Mouse (Mus musculus): ENCODE measurements at regions not wholly inside any gene's neighbourhood (a gene's known extent, or its start where the extent isn't known, plus 50 kb on each side); places are given as distances from the start of the nearest gene placed in this dataset.

DNA sequence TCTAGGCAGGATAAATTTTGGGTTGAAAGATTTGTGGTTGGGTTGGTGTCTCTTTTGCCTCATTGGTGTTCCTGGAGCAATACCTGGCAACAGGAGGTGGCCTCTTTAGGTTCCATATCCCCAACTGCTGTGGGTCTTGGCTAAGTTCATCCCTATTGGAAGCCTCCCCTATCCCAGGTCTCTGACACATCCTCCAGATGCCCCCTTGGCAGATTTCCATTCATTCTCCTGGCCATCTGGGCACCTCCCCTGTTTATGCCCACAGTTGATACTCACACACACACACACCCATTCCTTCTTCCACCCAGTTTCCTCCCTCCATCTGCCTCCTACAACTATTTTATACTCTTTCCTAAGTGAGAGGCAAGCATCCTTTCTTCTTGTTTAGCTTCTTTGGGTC, 984.9 kb upstream of the Gm12353 start:
- no peaks in the 10 kb centered on the region for H3K36me3 ChIP-seq (ENCODE audit: control insufficient read depth, insufficient read depth, low read length)
- DNase-seq (ENCODE audit: low spot score, missing footprints), result no peak
- no peak overlapping the region for H3K27ac ChIP-seq (ENCODE audit: low read depth, low read length)
- ATAC-seq (ENCODE audit: low FRiP score), result no peak
- no peaks in the 10 kb centered on the region for H3K4me1 ChIP-seq (ENCODE audit: control insufficient read depth, insufficient read depth, low read length)
- no peak overlapping the region for H3K9ac ChIP-seq (ENCODE audit: low read length)
- H3K9me3 ChIP-seq (ENCODE audit: control insufficient read depth, low read length), result no peaks in the 10 kb centered on the region
- H3K4me3 ChIP-seq (ENCODE audit: low read depth, low read length), result no peak overlapping the region
- H3K4me2 ChIP-seq, result no peak overlapping the region
- no peaks in the 10 kb centered on the region for H3K27me3 ChIP-seq (ENCODE audit: control insufficient read depth, insufficient read depth, low read length)

DNA sequence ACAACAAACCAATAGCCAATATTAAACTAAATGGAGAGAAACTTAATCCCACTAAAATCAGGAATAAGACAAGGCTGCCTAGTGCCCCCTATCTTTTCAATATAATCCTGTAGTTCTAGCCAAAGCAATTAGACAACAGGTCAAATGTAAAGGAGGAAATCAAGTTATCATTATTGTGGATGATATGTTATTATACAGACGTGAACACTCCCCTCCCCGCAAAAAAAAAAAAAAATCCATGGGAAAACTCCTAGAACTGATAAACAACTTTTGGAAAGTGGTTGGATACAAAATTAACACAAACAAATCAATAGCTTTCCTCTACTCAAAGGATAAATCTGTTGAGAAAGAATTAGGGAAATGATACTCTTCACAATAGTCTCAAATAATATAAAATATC, 966.2 kb upstream of the Gm12353 start:
- H3K27ac ChIP-seq (ENCODE audit: low read depth, low read length), result no peak overlapping the region
- H3K4me3 ChIP-seq (ENCODE audit: low read depth, low read length), result no peak overlapping the region
- DNase-seq (ENCODE audit: low spot score, missing footprints) (no peak), ATAC-seq (ENCODE audit: low FRiP score) (no peak)
- no peaks in the 10 kb centered on the region for H3K27me3 ChIP-seq (ENCODE audit: control insufficient read depth, insufficient read depth, low read length)
- no peaks in the 10 kb centered on the region for H3K4me1 ChIP-seq (ENCODE audit: control insufficient read depth, insufficient read depth, low read length)
- WGBS, result 93% methylated on average over 2 of the region's 2 CpGs
- H3K9me3 ChIP-seq (ENCODE audit: control insufficient read depth, low read length), result no peaks in the 10 kb centered on the region
- no peak overlapping the region for H3K9ac ChIP-seq (ENCODE audit: low read length)
- H3K4me2 ChIP-seq, result no peak overlapping the region
- no peaks in the 10 kb centered on the region for H3K36me3 ChIP-seq (ENCODE audit: control insufficient read depth, insufficient read depth, low read length)

DNA sequence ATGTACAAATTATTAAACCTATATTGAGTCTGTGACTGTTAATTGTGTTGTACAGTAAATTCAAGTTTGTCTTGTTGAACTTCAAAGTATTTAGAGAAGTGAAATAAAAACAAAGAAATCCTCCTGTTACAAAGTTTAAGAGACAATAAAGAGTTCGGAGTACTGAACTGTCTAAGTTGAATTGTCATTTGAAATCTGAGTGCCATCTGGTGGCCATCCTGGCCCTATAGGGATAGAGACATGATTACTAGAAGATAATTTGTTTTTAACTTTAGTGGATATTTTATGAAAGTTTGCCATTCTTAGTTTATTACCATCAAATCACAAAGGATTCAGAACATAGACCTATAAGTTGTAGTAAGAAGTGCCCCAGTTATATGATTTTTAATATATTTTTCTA, 956.1 kb upstream of the Gm12353 start:
- no peaks in the 10 kb centered on the region for H3K36me3 ChIP-seq (ENCODE audit: control insufficient read depth, insufficient read depth, low read length)
- ATAC-seq (ENCODE audit: low FRiP score) (no peak), DNase-seq (ENCODE audit: low spot score, missing footprints) (no peak)
- no peaks in the 10 kb centered on the region for H3K4me1 ChIP-seq (ENCODE audit: control insufficient read depth, insufficient read depth, low read length)
- H3K27me3 ChIP-seq (ENCODE audit: control insufficient read depth, insufficient read depth, low read length), result no peaks in the 10 kb centered on the region
- no peak overlapping the region for H3K4me2 ChIP-seq
- H3K27ac ChIP-seq (ENCODE audit: low read depth, low read length), result no peak overlapping the region
- no peaks in the 10 kb centered on the region for H3K9me3 ChIP-seq (ENCODE audit: control insufficient read depth, low read length)
- H3K4me3 ChIP-seq (ENCODE audit: low read depth, low read length), result no peak overlapping the region
- WGBS, result 39% methylated on average over 1 of the region's 1 CpGs
- H3K9ac ChIP-seq (ENCODE audit: low read length), result no peak overlapping the region

DNA sequence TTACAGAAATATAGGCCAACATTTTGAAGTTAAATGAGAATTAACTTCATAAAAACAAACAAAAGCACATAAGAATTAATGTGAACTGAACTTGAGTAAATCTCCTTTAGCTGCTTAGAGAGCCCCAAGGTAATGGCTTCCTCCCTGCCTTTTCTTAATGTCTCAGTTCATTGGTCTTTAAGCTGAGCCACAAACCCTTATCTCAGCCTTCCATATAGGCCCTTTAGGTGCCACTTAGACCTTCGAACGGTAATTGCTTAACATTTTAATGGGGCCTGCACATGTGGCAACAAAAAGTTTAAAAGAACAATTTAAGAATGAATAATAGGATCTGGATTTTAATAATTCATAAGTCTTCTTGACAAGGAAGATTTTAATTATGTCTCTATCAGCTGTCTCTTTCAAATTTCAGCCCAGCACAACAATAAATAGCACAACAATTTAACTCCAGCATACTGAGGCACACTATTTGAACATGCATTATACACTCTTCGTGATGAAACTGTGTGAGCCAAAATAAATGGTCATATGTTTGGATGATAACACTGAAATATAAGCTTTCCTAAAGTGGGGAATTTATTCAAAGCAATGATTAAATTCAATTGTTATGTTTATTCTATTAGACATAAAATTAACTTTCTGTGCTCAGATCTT, 919.2 kb upstream of the Gm12353 start:
- H3K4me1 ChIP-seq (ENCODE audit: control insufficient read depth, insufficient read depth, low read length), result no peaks in the 10 kb centered on the region
- no peak overlapping the region for H3K4me2 ChIP-seq
- no peak overlapping the region for H3K4me3 ChIP-seq (ENCODE audit: low read depth, low read length)
- ATAC-seq (ENCODE audit: low FRiP score) (peak; percentile 58; the same call in 1 of the 2 replicates), DNase-seq (ENCODE audit: low spot score, missing footprints) (no peak)
- no peaks in the 10 kb centered on the region for H3K9me3 ChIP-seq (ENCODE audit: control insufficient read depth, low read length)
- 83% methylated on average over 3 of the region's 3 CpGs for WGBS
- no peak overlapping the region for H3K9ac ChIP-seq (ENCODE audit: low read length)
- H3K36me3 ChIP-seq (ENCODE audit: control insufficient read depth, insufficient read depth, low read length), result no peaks in the 10 kb centered on the region
- no peaks in the 10 kb centered on the region for H3K27me3 ChIP-seq (ENCODE audit: control insufficient read depth, insufficient read depth, low read length)
- no peak overlapping the region for H3K27ac ChIP-seq (ENCODE audit: low read depth, low read length)

DNA sequence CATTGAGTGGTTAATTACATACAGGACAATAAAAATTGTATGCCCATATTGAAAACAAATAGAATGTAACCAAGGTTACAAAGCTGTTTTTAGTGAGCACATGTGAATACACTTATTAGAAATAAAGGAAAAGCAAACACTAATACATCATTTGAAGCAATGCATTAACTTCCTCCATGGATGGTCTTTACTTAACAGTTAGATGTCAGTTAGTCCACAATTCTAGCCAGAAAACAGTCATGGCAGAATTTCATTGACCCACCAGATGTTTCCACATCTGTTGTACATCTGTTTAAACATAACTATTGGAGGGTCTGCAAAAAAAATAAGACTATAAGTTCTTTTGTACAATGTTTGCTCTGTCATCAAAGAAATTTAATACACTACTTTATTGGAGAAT, 911.2 kb upstream of the Gm12353 start:
- Histone ChIP-seq H3K4me3 (ENCODE audit: low read depth, low read length) (no peak overlapping the region), H3K36me3 (ENCODE audit: control insufficient read depth, insufficient read depth, low read length) (no peaks in the 10 kb centered on the region), H3K27ac (ENCODE audit: low read depth, low read length) (no peak overlapping the region), H3K4me2 (no peak overlapping the region), H3K9me3 (ENCODE audit: control insufficient read depth, low read length) (no peaks in the 10 kb centered on the region), H3K9ac (ENCODE audit: low read length) (no peak overlapping the region), H3K4me1 (ENCODE audit: control insufficient read depth, insufficient read depth, low read length) (no peaks in the 10 kb centered on the region), H3K27me3 (ENCODE audit: control insufficient read depth, insufficient read depth, low read length) (no peaks in the 10 kb centered on the region)
- ATAC-seq (ENCODE audit: low FRiP score) (no peak), DNase-seq (ENCODE audit: low spot score, missing footprints) (peak; percentile 76)

DNA sequence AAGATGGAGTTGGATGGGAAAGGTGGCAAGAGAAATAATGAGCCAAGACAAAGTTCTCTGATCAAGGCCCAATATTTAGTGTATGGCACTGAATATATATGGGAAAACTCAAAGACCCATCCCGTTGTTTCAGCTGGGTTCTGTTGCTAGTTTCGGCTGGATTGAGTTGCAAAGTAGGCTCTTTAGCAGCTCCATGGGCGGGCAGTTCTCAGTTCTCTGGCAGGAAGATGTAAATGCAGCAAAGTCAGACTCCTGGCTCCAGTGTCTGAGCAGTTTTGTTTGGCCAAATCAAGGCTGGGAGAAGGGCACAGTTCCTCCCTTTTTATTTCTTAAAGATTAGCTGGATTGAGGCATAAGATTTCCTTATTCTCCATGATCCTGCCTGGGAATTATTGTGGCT, 909.0 kb upstream of the Gm12353 start:
- Histone ChIP-seq H3K4me3 (ENCODE audit: low read depth, low read length) (no peak overlapping the region), H3K9ac (ENCODE audit: low read length) (no peak overlapping the region), H3K4me2 (no peak overlapping the region), H3K9me3 (ENCODE audit: control insufficient read depth, low read length) (no peaks in the 10 kb centered on the region), H3K27me3 (ENCODE audit: control insufficient read depth, insufficient read depth, low read length) (no peaks in the 10 kb centered on the region), H3K27ac (ENCODE audit: low read depth, low read length) (no peak overlapping the region), H3K4me1 (ENCODE audit: control insufficient read depth, insufficient read depth, low read length) (no peaks in the 10 kb centered on the region), H3K36me3 (ENCODE audit: control insufficient read depth, insufficient read depth, low read length) (no peaks in the 10 kb centered on the region)
- no peak for DNase-seq (ENCODE audit: low spot score, missing footprints)
- no peak for ATAC-seq (ENCODE audit: low FRiP score)
- 48% methylated on average over 3 of the region's 3 CpGs for WGBS

DNA sequence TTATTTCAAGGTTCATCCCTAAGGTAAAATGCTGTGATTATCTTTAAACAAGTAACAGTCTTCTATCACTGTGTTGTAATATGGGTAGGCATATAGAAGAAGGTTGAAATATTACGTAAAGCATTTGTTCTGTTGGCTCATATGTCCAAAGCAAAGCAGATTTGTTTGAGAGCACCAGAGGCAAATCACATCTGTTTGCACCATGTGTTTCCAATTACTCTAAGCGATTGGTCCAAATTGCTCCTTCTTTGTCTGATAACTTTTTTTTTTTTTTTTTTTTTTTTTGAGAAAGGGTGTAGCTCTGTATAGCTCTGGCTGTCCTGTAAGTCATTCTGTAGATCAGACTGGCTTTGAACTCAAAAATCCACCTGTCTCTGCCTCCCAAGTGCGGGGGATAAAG, 861.0 kb upstream of the Gm12353 start:
- no peaks in the 10 kb centered on the region for H3K36me3 ChIP-seq (ENCODE audit: control insufficient read depth, insufficient read depth, low read length)
- no peaks in the 10 kb centered on the region for H3K4me1 ChIP-seq (ENCODE audit: control insufficient read depth, insufficient read depth, low read length)
- ATAC-seq (ENCODE audit: low FRiP score) (no peak), DNase-seq (ENCODE audit: low spot score, missing footprints) (no peak)
- H3K9ac ChIP-seq (ENCODE audit: low read length), result no peak overlapping the region
- H3K27ac ChIP-seq (ENCODE audit: low read depth, low read length), result no peak overlapping the region
- WGBS, result 80% methylated on average over 3 of the region's 3 CpGs
- no peaks in the 10 kb centered on the region for H3K27me3 ChIP-seq (ENCODE audit: control insufficient read depth, insufficient read depth, low read length)
- no peaks in the 10 kb centered on the region for H3K9me3 ChIP-seq (ENCODE audit: control insufficient read depth, low read length)
- H3K4me2 ChIP-seq, result no peak overlapping the region
- H3K4me3 ChIP-seq (ENCODE audit: low read depth, low read length), result no peak overlapping the region

DNA sequence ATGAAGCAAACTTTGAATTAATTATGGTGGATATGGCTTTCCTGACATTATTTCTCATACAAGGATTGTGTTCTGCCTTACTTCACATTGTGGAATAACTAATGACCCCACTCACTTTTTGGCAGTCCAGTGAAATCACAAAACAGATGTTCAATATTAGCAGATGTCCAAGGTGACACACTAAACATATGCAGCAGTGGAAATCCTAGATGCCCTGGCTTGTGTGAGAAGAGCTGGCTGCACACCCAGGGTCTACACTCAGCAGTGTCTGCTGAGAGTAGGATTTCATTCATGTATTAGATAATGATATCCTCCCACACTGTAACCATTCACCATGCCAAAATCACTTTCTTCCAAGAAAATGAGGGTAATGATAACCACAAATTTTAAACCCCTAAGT, 816.9 kb upstream of the Gm12353 start:
- H3K36me3 ChIP-seq (ENCODE audit: control insufficient read depth, insufficient read depth, low read length), result no peaks in the 10 kb centered on the region
- no peak overlapping the region for H3K9ac ChIP-seq (ENCODE audit: low read length)
- H3K27ac ChIP-seq (ENCODE audit: low read depth, low read length), result no peak overlapping the region
- H3K27me3 ChIP-seq (ENCODE audit: control insufficient read depth, insufficient read depth, low read length), result no peaks in the 10 kb centered on the region
- H3K4me3 ChIP-seq (ENCODE audit: low read depth, low read length), result no peak overlapping the region
- no peak for DNase-seq (ENCODE audit: low spot score, missing footprints)
- no peak overlapping the region for H3K4me2 ChIP-seq
- H3K4me1 ChIP-seq (ENCODE audit: control insufficient read depth, insufficient read depth, low read length), result no peaks in the 10 kb centered on the region
- H3K9me3 ChIP-seq (ENCODE audit: control insufficient read depth, low read length), result no peaks in the 10 kb centered on the region
- ATAC-seq (ENCODE audit: low FRiP score), result no peak

DNA sequence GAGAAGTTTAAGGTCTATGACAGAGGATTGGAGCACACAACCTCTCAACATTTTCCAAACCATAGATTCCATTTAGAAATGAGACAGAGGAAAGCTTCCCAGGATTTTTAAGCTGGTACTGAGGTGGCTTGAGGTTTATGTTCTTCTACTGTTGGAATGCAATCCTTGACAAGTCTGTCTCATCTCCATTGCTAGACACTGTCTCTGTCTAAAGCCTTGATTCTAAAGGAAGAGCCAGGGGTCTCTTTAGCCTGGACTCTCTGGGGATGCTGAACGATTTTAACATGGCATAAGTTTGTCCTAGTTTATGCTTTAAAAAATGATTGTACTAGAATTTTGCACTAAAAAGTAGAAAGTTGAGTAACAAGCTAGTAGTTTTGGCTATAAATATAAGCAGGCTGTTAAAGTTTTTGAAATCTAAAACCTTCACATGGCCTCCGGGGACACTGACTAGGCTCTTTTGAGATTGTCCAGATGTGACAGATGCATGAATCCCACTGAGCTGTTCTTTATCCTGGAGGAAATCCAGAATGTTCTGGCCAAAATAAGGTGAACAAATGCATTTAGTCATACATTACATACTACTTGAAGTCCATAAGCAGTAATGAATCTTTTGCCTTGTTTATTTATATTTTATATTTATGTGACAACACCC, 809.4 kb upstream of the Gm12353 start:
- Histone ChIP-seq H3K4me3 (ENCODE audit: low read depth, low read length) (no peak overlapping the region), H3K36me3 (ENCODE audit: control insufficient read depth, insufficient read depth, low read length) (no peaks in the 10 kb centered on the region), H3K9me3 (ENCODE audit: control insufficient read depth, low read length) (no peaks in the 10 kb centered on the region), H3K4me2 (no peak overlapping the region), H3K27ac (ENCODE audit: low read depth, low read length) (no peak overlapping the region), H3K27me3 (ENCODE audit: control insufficient read depth, insufficient read depth, low read length) (no peaks in the 10 kb centered on the region), H3K4me1 (ENCODE audit: control insufficient read depth, insufficient read depth, low read length) (no peaks in the 10 kb centered on the region), H3K9ac (ENCODE audit: low read length) (no peak overlapping the region)
- no peak for DNase-seq (ENCODE audit: low spot score, missing footprints)
- no peak for ATAC-seq (ENCODE audit: low FRiP score)
- WGBS, result 81% methylated on average over 2 of the region's 2 CpGs
